Mouse (Mus musculus): ENCODE results near the gene Galnt2.

DNA sequence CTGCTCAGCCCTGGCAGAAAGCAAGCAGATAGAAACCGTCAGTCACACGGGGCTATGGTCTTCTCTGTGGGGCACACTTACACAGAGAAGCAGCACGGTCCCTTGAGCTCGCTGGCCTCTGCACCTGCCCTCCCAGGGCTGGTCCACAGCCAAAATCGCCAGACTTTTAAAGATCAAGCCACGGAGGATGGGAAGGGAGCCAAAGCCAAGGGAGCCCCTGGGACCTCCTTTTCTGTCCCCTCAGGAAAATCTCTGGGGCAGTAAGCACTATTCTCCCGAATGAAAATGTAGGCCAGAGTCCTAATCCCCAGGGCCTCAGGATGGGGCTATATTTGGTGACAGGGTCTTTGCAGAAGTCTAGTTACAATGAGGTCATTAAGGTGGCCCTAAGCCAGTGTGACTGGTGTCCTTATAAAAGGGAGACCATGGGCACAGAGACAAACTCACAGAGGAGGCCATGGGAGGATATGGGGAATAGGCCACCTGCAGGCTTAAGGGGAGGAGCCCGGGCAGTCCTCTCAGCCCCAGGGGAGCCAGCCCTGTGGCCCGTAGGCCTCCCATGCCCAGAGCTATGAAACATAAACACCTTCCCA, 53.9 kb downstream of the Galnt2 start:
- TF ChIP-seq CTCF (IDR thresholded peaks at IDR 0.05; ENCODE audit: low read depth, low read length) (no peak), POLR2A (IDR thresholded peaks at IDR 0.05; ENCODE audit: borderline replicate concordance, low read depth, low read length) (no peak)

Measured in bone marrow macrophage, adult 2 months (primary cell).